8 mouse cellular contexts compared by ENCODE assay signal in the genomic region with DNA sequence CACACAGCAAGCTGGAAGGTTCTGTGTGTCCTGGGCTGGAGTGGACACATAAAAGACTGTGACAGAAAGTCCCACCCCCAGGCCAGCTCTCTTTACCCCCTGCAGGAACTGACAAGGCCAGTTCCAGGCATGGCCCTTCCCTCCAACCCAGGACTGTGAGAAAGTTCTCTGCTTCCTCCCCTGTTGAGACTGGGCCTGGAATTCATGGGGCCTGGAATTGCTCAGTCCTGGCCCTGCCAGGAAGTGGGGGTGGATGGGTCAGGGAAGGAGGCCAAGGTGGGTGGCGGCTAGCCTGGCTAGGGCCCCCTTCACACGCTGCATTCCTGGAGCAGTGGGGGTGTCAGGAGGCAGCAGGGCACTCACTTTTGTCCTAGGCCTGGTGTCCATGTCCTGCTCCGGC. TPM values are rescaled to one million over a fixed set of nuclear protein-coding genes. Genes with fewer than 3 reads are reported as not detected.
DNase-seq lines count a peak whose midpoint lies in the region; ATAC-seq and TF ChIP-seq lines count a peak whose summit lies in the region.

No protein-coding gene starts in this region.

- H3K27ac ChIP-seq in hindbrain, embryonic 16.5 days (ENCODE audit: low read depth, low read length): peak overlapping the region; percentile 47
- H3K27ac ChIP-seq in liver, embryonic 11.5 days (ENCODE audit: low read depth, low read length): peak overlapping the region; percentile 51
- 0 out of 2 replicates have a peak overlapping the region, but pooled peaks have one; percentile 53 for H3K27ac ChIP-seq in olfactory bulb, adult 2 months (ENCODE audit: insufficient read depth, low read depth, low read length)

- DNase-seq in 3134 (ENCODE audit: extremely low read depth, insufficient read length, low spot score): peak; percentile 82
- peak; percentile 75 for DNase-seq in adrenal gland, postnatal 14 days
- DNase-seq in gastrocnemius, postnatal 10 days: peak; percentile 66
- no peak for DNase-seq in liver, embryonic 11.5 days (ENCODE audit: low spot score)
- no peak for DNase-seq in left cerebral cortex, postnatal 25 days (ENCODE audit: low spot score in 2 of 2)

- intact Hi-C loops in left cerebral cortex, postnatal 25 days (cut with DNase I): no loop called here

- no peaks in the 10 kb centered on the region; the same call in 1 of the 2 replicates for H3K4me1 ChIP-seq in hindbrain, embryonic 16.5 days (ENCODE audit: control insufficient read depth, insufficient read depth, low read depth, low read length)
- peaks cover 21% of the 10 kb centered on the region for H3K4me1 ChIP-seq in liver, embryonic 11.5 days (replicated peaks; ENCODE audit: control insufficient read depth, insufficient read depth, low read length)
- H3K4me1 ChIP-seq in olfactory bulb, adult 2 months (ENCODE audit: control insufficient read depth, insufficient read depth, low read length): peaks cover 25% of the 10 kb centered on the region

- TF ChIP-seq POLR2A in olfactory bulb, adult 2 months (IDR thresholded peaks at IDR 0.05; ENCODE audit: insufficient read depth, low read depth, low read length): no peak

- 33% methylated on average over 3 of the region's 3 CpGs for WGBS in hindbrain, embryonic 16.5 days
- WGBS in liver, embryonic 11.5 days: 70% methylated on average over 3 of the region's 3 CpGs
- 53% methylated on average over 3 of the region's 3 CpGs for WGBS in olfactory bulb, adult 2 months

- peak; percentile 87 for ATAC-seq in hindbrain, embryonic 16.5 days
- peak; percentile 24; the same call in 1 of the 2 replicates for ATAC-seq in liver, embryonic 11.5 days (replicated peaks; ENCODE audit: low FRiP score)
- no peak for ATAC-seq in megakaryocyte-erythroid progenitor cell, adult 5-6 weeks (replicated peaks; ENCODE audit: low FRiP score, low TSS enrichment, poor library complexity, severe bottlenecking)

- H3K4me2 ChIP-seq in hindbrain, embryonic 16.5 days (ENCODE audit: low read length): no peak overlapping the region
- no peak overlapping the region for H3K4me2 ChIP-seq in liver, embryonic 11.5 days

- peaks cover 21% of the 10 kb centered on the region for H3K36me3 ChIP-seq in hindbrain, embryonic 16.5 days (ENCODE audit: control insufficient read depth, insufficient read depth, low read length)
- H3K36me3 ChIP-seq in liver, embryonic 11.5 days (ENCODE audit: control insufficient read depth, insufficient read depth, low read length): peaks cover 9% of the 10 kb centered on the region

- TF ChIP-seq CTCF in olfactory bulb, adult 2 months (IDR thresholded peaks at IDR 0.05; ENCODE audit: insufficient read depth, low read depth, low read length): no peak

- no peaks in the 10 kb centered on the region for H3K27me3 ChIP-seq in hindbrain, embryonic 16.5 days (replicated peaks; ENCODE audit: control insufficient read depth, insufficient read depth, low read length)
- no peaks in the 10 kb centered on the region for H3K27me3 ChIP-seq in liver, embryonic 11.5 days (replicated peaks; ENCODE audit: control insufficient read depth, insufficient read depth, low read length)

- H3K9ac ChIP-seq in hindbrain, embryonic 16.5 days (ENCODE audit: low read depth, low read length): no peak overlapping the region
- H3K9ac ChIP-seq in liver, embryonic 11.5 days (ENCODE audit: low read depth, low read length): no peak overlapping the region

- H3K9me3 ChIP-seq in hindbrain, embryonic 16.5 days (ENCODE audit: control insufficient read depth, low read length): no peaks in the 10 kb centered on the region
- no peaks in the 10 kb centered on the region for H3K9me3 ChIP-seq in liver, embryonic 11.5 days (ENCODE audit: control insufficient read depth, low read length)

- no peak overlapping the region for H3K4me3 ChIP-seq in hindbrain, embryonic 16.5 days (ENCODE audit: low read length)
- H3K4me3 ChIP-seq in liver, embryonic 11.5 days (ENCODE audit: low read depth, low read length): no peak overlapping the region
- H3K4me3 ChIP-seq in olfactory bulb, adult 2 months (ENCODE audit: insufficient read depth, low read depth, low read length): no peak overlapping the region

RNA-seq across cellular contexts. Expression of a gene that starts 39.0 kb away (rescaled TPM):
- total RNA-seq in adrenal gland, postnatal 14 days (2021): 22.0 and 23.1 TPM in 2 replicates
- 10 to 100 TPM; 16.5 to 22.5 TPM for total RNA-seq in gastrocnemius, postnatal 10 days (2021)
- 31.7 and 37.0 TPM in 2 replicates for polyA plus RNA-seq in hindbrain, embryonic 16.5 days (2015; fragmentation: Nextera tagmentation; extraction: Ambion mirVana)
- polyA plus RNA-seq in liver, embryonic 11.5 days (2014; fragmentation: Nextera tagmentation; extraction: Ambion mirVana): 11.1 and 11.9 TPM in 2 replicates
- not detected in 2 replicates for polyA plus RNA-seq in olfactory bulb, adult 2 months (2012; ENCODE audit: insufficient read depth, insufficient read length, low replicate concordance, missing spikeins)
- 9.0 and 16.3 TPM in 2 replicates for total RNA-seq in megakaryocyte-erythroid progenitor cell, adult 5-6 weeks (2014; fragmentation: Nextera tagmentation)
- 13.8 TPM in 2 replicates for total RNA-seq in megakaryocyte-erythroid progenitor cell, adult 5-6 weeks (2017)
- 10 to 100 TPM; 20.8 to 24.6 TPM for total RNA-seq in left cerebral cortex, postnatal 25 days (2021)

RNA-seq across cellular contexts. Expression of a gene that starts 46.5 kb away (rescaled TPM):
- 155 and 192 TPM in 2 replicates for total RNA-seq in adrenal gland, postnatal 14 days (2021)
- 100 to 1,000 TPM; 156 to 177 TPM for total RNA-seq in gastrocnemius, postnatal 10 days (2021)
- polyA plus RNA-seq in hindbrain, embryonic 16.5 days (2015; fragmentation: Nextera tagmentation; extraction: Ambion mirVana): 78.7 and 85.4 TPM in 2 replicates
- 276 and 295 TPM in 2 replicates for polyA plus RNA-seq in liver, embryonic 11.5 days (2014; fragmentation: Nextera tagmentation; extraction: Ambion mirVana)
- polyA plus RNA-seq in olfactory bulb, adult 2 months (2012; ENCODE audit: insufficient read depth, insufficient read length, low replicate concordance, missing spikeins): not detected in 2 replicates
- total RNA-seq in megakaryocyte-erythroid progenitor cell, adult 5-6 weeks (2014; fragmentation: Nextera tagmentation): 3,260 and 3,361 TPM in 2 replicates
- total RNA-seq in megakaryocyte-erythroid progenitor cell, adult 5-6 weeks (2017): 3,030 and 3,103 TPM in 2 replicates
- total RNA-seq in left cerebral cortex, postnatal 25 days (2021): 100 to 1,000 TPM; 103 to 104 TPM

RNA-seq across cellular contexts. Expression of a gene that starts 46.5 kb away (rescaled TPM):
- 14.1 and 17.2 TPM in 2 replicates for total RNA-seq in adrenal gland, postnatal 14 days (2021)
- total RNA-seq in gastrocnemius, postnatal 10 days (2021): 10 to 100 TPM in 1 of 2 experiments, 1 to 10 TPM in 1; 9.9 to 12.9 TPM
- 24.5 and 28.3 TPM in 2 replicates for polyA plus RNA-seq in hindbrain, embryonic 16.5 days (2015; fragmentation: Nextera tagmentation; extraction: Ambion mirVana)
- polyA plus RNA-seq in liver, embryonic 11.5 days (2014; fragmentation: Nextera tagmentation; extraction: Ambion mirVana): 6.1 and 6.7 TPM in 2 replicates
- not detected in 2 replicates for polyA plus RNA-seq in olfactory bulb, adult 2 months (2012; ENCODE audit: insufficient read depth, insufficient read length, low replicate concordance, missing spikeins)
- 5.1 and 12.6 TPM in 2 replicates for total RNA-seq in megakaryocyte-erythroid progenitor cell, adult 5-6 weeks (2014; fragmentation: Nextera tagmentation)
- 6.3 and 7.9 TPM in 2 replicates for total RNA-seq in megakaryocyte-erythroid progenitor cell, adult 5-6 weeks (2017)
- 10 to 100 TPM; 35.4 to 43.8 TPM for total RNA-seq in left cerebral cortex, postnatal 25 days (2021)

Comparison
In these comparisons a context has a peak if more than half of its experiments do, and no peak if none do; other contexts are left out.
1. DNase-seq: peak in 3134 (single experiment), adrenal gland, postnatal 14 days (single experiment) and gastrocnemius, postnatal 10 days (single experiment); none in liver, embryonic 11.5 days (single experiment) and left cerebral cortex, postnatal 25 days (0 of 2).
2. RNA of a gene that starts 46.5 kb away (total RNA-seq): 3,030 to 3,361 TPM in megakaryocyte-erythroid progenitor cell, adult 5-6 weeks; 156 to 177 TPM in gastrocnemius, postnatal 10 days, 155 to 192 TPM in adrenal gland, postnatal 14 days and 103 to 104 TPM in left cerebral cortex, postnatal 25 days; every median in the first group is over 10 times any median in the second.
3. Peak in every context shown above with its lines, with median percentiles within 50 percentile points of each other: H3K27ac ChIP-seq.